Mouse (Mus musculus) midbrain, embryonic 11.5 days (tissue): ENCODE results near the gene Itgb7. TPM values are rescaled to one million over a fixed set of nuclear protein-coding genes. Genes with fewer than 3 reads are reported as not detected.

ENCODE experiments used
- ATAC-seq: fragments of 200-750 bp; cut with Nextera tagmentation; 2 replicates; pipeline ENCODE4 v1.8.0; 2017; ENCODE audit warnings: moderate TSS enrichment, moderate library complexity; ENCODE audit not compliant: low FRiP score
- DNase-seq: peaks from one replicate; pipeline ENCODE4 v3.0.0; 2015; ENCODE audit warnings: low spot score; ENCODE audit errors: missing footprints
- H3K27ac ChIP-seq: fragments of 300-500 bp; sonication (generic); 2 replicates; pipeline ENCODE4 v1.5.1; 2014; ENCODE audit warnings: low read depth, low read length
- H3K27me3 ChIP-seq: fragments of 300-500 bp; sonication (generic); 2 replicates; pipeline ENCODE4 v1.6.1; 2014; ENCODE audit warnings: mild to moderate bottlenecking, low read length, moderate library complexity, mixed read lengths; ENCODE audit not compliant: control insufficient read depth, insufficient read depth
- H3K36me3 ChIP-seq: fragments of 300-500 bp; sonication (generic); 2 replicates; pipeline ENCODE4 v1.6.1; 2014; ENCODE audit warnings: mild to moderate bottlenecking, low read length, moderate library complexity, mixed read lengths; ENCODE audit not compliant: control insufficient read depth, insufficient read depth
- H3K4me1 ChIP-seq: fragments of 300-500 bp; sonication (generic); 2 replicates; pipeline ENCODE4 v1.6.1; 2014; ENCODE audit warnings: low read length; ENCODE audit not compliant: control insufficient read depth, insufficient read depth
- H3K4me2 ChIP-seq: fragments of 300-500 bp; sonication (generic); 2 replicates; pipeline ENCODE4 v1.6.1; 2014; ENCODE audit warnings: mild to moderate bottlenecking, moderate library complexity
- H3K4me3 ChIP-seq: fragments of 300-500 bp; sonication (generic); 2 replicates; pipeline ENCODE4 v1.5.1; 2014; ENCODE audit warnings: low read depth, low read length
- H3K9ac ChIP-seq: fragments of 300-500 bp; sonication (generic); 2 replicates; pipeline ENCODE4 v1.6.1; 2014; ENCODE audit warnings: low read length
- H3K9me3 ChIP-seq: fragments of 300-500 bp; sonication (generic); 2 replicates; pipeline ENCODE4 v1.6.1; 2016; ENCODE audit warnings: low read length; ENCODE audit not compliant: control insufficient read depth
- WGBS: fragments of 180-500 bp; shearing (Covaris S2); extraction: QIAGEN DNeasy Blood & Tissue Kit; methylation state at CpG from one replicate; pipeline ENCODE4 v1.1.7; 2014; 5-methylcytosine and 5-hydroxymethylcytosine counted together
- polyA plus RNA-seq: library from polyadenylated mRNA; unstranded; fragments of >200 nt; fragmentation: Nextera tagmentation; extraction: Ambion mirVana; gene quantifications from 2 replicates; pipeline ENCODE4 v1.2.1, GENCODE M21; 2014

The Itgb7 gene
- polyA plus RNA-seq, 1 experiment from 2014 or later: 0.15 TPM

DNA sequence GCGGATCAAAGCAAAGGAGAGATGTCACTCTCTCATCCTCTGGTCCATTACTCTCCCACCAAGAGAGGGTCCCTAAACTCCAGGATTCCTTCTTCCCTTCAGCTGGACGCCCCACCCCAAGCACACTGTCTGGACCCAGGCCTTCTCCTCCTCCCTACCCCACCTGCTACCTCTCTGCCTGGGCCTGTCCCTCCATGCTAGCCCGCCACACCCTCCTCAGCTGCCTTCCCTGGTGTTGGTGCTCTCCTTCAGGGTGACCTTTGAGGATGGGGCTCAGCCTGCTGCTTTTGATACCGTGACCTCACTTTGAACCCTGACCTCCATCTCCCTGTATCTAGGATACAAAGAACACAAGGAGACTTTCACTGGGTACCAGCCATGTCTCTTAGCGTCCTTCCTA lies 18.8 kb upstream of the Itgb7 start:
- Histone ChIP-seq H3K27ac (no peak overlapping the region), H3K4me2 (no peak overlapping the region), H3K27me3 (peaks cover 42% of the 10 kb centered on the region), H3K36me3 (no peaks in the 10 kb centered on the region), H3K4me1 (peaks cover 19% of the 10 kb centered on the region), H3K9me3 (no peaks in the 10 kb centered on the region), H3K9ac (no peak overlapping the region), H3K4me3 (no peak overlapping the region)
- no peak for ATAC-seq
- peak; percentile 79 for DNase-seq
- WGBS: 59% methylated on average over 5 of the region's 5 CpGs

GRCm38 (mm10) chr15:102249967-102250366 lies 18.2 kb upstream of the Itgb7 start:
- H3K4me1 ChIP-seq: peaks cover 21% of the 10 kb centered on the region
- no peak overlapping the region for H3K27ac ChIP-seq

DNA sequence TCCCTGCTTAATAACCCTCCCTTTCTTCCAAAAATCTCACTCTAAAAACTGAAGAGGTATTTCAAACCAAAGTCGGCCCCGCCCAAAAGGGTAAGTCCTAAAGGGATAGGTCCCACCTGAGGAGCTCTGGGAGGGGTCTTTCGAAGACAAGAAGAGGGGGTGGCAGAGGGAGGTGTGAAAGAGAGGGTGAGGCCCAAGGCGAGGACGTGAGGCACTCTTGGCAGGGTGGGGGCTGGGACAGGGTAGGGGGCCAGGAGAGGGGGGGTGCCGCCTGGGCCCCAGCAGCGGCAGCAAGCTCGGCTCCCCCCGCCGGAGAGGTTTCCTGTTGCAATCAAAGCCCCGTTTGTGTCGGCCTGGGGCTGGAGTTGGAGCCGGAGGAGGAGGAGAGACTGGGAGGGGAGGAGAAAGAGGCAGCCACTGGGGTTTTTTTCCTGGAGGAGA lies 17.5 kb upstream of the Itgb7 start:
- DNase-seq (peak; percentile 87), ATAC-seq (no peak)
- H3K4me1 ChIP-seq: peaks cover 21% of the 10 kb centered on the region
- no peaks in the 10 kb centered on the region for H3K9me3 ChIP-seq
- H3K9ac ChIP-seq: peak overlapping the region; percentile 30; the same call in 1 of the 2 replicates
- peaks cover 52% of the 10 kb centered on the region for H3K27me3 ChIP-seq
- no peak overlapping the region for H3K4me3 ChIP-seq
- H3K4me2 ChIP-seq: no peak overlapping the region
- WGBS: 4% methylated on average over 13 of the region's 13 CpGs
- H3K36me3 ChIP-seq: no peaks in the 10 kb centered on the region
- H3K27ac ChIP-seq: no peak overlapping the region

More at GRCm38 (mm10) chr15:102249967-102250366, 18.2 kb upstream of the Itgb7 start:
- DNase-seq (peak; percentile 81), ATAC-seq (no peak)
- Histone ChIP-seq H3K4me3 (no peak overlapping the region), H3K9ac (peak overlapping the region; percentile 30; the same call in 1 of the 2 replicates), H3K4me2 (no peak overlapping the region), H3K9me3 (no peaks in the 10 kb centered on the region), H3K36me3 (no peaks in the 10 kb centered on the region), H3K27me3 (peaks cover 47% of the 10 kb centered on the region)
- WGBS: 46% methylated on average over 9 of the region's 9 CpGs

GRCm38 (mm10) chr15:102248812-102249191 lies 17.1 kb upstream of the Itgb7 start:
- no peak overlapping the region for H3K27ac ChIP-seq
- H3K4me3 ChIP-seq: no peak overlapping the region
- no peaks in the 10 kb centered on the region for H3K36me3 ChIP-seq
- no peak overlapping the region for H3K9ac ChIP-seq
- H3K27me3 ChIP-seq: peaks cover 56% of the 10 kb centered on the region
- peaks cover 21% of the 10 kb centered on the region for H3K4me1 ChIP-seq
- no peak overlapping the region; the same call in 1 of the 2 replicates for H3K4me2 ChIP-seq
- DNase-seq (no peak), ATAC-seq (no peak)
- H3K9me3 ChIP-seq: no peaks in the 10 kb centered on the region
- 0% methylated on average over 3 of the region's 3 CpGs for WGBS

DNA sequence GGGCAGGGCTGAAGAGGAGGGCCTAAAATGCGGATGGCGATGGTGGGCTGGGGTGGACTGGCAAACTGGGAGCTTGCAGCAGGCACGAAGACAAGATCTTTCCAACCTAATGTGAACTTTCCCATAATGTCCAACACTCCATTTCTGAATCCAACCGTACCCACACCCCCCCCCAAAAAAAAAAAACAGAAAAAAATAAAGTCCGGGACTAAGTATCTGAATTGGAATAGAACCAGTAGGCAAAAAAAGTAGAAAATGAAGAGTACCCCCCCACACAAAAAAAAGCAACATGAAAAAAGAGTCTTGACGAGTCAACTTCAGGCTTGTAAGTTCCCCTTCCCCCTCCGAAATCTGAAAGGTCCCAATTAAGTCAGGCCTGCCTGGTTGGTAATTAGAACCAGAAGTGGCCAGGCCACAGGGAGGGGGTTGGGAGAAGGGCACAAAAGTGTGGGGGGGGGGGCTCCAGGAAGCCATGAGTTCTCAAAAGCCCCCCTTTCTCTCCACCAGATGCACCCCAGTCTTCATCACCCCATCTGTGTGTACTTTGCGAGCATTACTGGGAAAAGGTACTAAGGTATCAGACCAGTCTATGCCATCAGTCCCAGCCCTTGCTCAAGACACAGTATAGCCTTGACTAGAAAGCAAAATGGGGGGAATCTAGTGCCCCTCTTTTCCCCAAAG lies 16.5 kb upstream of the Itgb7 start:
- Histone ChIP-seq H3K4me2 (peak overlapping the region; percentile 98), H3K27ac (no peak overlapping the region), H3K36me3 (no peaks in the 10 kb centered on the region), H3K27me3 (peaks cover 61% of the 10 kb centered on the region), H3K9ac (peak overlapping the region; percentile 57), H3K4me1 (peaks cover 26% of the 10 kb centered on the region), H3K9me3 (no peaks in the 10 kb centered on the region), H3K4me3 (peak overlapping the region; percentile 58)
- DNase-seq: peak; percentile 87
- no peak for ATAC-seq
- WGBS: 6% methylated on average over 8 of the region's 8 CpGs

DNA sequence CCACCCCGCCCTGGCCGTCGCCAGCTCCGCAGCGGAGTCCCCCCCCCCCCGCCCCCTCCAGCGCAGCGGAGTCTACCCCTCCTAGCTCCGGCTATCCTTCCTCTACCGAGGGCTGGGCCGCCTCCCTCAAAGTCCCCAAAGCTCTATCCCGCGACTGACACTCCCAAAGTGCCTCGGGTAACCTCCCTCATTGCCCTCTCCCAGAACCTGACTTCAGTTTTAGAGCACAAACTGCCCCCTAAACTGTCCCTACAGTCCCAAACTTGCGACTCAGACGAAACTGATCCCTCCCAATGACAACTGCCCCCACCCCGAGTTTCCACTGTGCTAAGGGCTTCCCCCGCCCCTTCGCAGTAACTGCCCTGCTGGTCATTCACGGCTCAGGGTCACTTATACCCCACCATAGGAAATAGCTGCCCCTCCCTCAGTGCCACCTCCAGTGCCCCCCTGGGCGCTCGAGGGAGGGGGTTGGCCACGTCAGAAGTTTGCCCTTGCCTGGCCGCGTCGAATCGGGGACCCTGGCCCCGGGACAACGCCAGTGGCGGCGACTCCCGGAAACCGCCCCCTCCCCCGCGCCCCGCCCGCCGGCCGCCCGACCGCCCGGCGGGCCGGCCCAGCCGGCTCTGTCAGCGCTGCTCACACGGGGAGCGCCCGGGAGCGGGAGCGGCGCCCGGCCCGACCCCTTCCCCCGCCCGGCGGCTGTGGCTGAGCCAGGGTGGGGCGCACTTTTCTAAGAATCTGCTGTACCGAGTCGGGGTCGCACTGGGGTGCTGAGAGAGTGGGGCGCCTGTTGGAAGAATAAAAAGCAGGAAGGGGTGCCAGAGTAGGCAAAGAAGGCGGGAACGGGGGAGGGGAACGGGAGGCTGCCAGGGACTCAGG lies 15.7 kb upstream of the Itgb7 start:
- ATAC-seq (peak; percentile 45), DNase-seq (peak; percentile 96)
- Histone ChIP-seq H3K36me3 (no peaks in the 10 kb centered on the region), H3K9me3 (no peaks in the 10 kb centered on the region), H3K4me2 (peak overlapping the region; percentile 98), H3K27me3 (peaks cover 69% of the 10 kb centered on the region), H3K4me3 (peak overlapping the region; percentile 58), H3K4me1 (peaks cover 26% of the 10 kb centered on the region), H3K27ac (no peak overlapping the region), H3K9ac (peak overlapping the region; percentile 57)
- 1% methylated on average over 37 of the region's 65 CpGs for WGBS

GRCm38 (mm10) chr15:102246866-102247251 lies 15.1 kb upstream of the Itgb7 start:
- Histone ChIP-seq H3K27ac (no peak overlapping the region), H3K4me1 (peaks cover 26% of the 10 kb centered on the region), H3K27me3 (peaks cover 69% of the 10 kb centered on the region), H3K4me3 (peak overlapping the region; percentile 58), H3K4me2 (peak overlapping the region; percentile 98), H3K36me3 (no peaks in the 10 kb centered on the region), H3K9ac (peak overlapping the region; percentile 51), H3K9me3 (no peaks in the 10 kb centered on the region)
- DNase-seq: peak; percentile 98
- peak; percentile 54 for ATAC-seq
- WGBS: 0% methylated on average over 34 of the region's 35 CpGs

- Histone ChIP-seq H3K27ac (no peak overlapping the region; the same call in 1 of the 2 replicates), H3K4me2 (peak overlapping the region; percentile 98), H3K9me3 (no peaks in the 10 kb centered on the region), H3K27me3 (peaks cover 72% of the 10 kb centered on the region), H3K36me3 (no peaks in the 10 kb centered on the region), H3K4me1 (peaks cover 26% of the 10 kb centered on the region), H3K4me3 (peak overlapping the region; percentile 58), H3K9ac (peak overlapping the region; percentile 46)
- WGBS: under 1% methylated on average over 39 of the region's 44 CpGs
- DNase-seq (peak; percentile 95), ATAC-seq (peak; percentile 54; the same call in 1 of the 2 replicates)
These were observed 14.4 kb upstream of the Itgb7 start for GRCm38 (mm10) chr15:102245891-102246741.
